Mouse (Mus musculus): ENCODE data around the gene Creld2.

The Creld2 gene

DNA sequence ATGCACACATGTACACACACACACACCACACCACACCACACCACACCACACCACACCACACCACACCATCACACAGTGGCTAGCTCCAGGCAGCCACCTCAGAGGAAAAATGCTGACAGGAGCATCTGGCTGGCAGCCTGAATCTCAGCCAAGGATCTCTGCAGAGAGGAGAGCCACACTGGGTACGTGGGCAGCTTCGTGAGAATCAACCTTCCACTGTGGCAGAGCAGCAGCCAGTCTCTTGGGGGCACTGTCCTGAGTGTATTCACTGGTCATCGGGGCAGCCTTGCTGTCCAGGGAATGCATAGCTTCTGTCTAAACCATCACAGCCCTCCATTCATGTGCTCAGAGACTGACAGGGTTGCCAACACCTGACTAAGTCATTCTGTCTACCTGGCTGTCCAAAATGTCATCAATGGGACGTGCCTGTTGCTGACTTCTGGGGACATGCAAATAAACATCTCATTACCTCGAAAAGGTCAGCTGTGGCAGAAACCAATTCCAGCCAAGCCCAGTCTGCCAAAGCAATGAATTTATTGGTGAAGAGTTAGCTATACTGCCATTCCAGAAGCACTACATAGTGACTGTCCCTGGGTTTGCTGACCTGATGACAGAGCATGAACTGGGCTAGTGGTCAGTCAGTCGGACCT lies 10.5 kb downstream of the Creld2 start:
- no peak for DNase-seq

DNA sequence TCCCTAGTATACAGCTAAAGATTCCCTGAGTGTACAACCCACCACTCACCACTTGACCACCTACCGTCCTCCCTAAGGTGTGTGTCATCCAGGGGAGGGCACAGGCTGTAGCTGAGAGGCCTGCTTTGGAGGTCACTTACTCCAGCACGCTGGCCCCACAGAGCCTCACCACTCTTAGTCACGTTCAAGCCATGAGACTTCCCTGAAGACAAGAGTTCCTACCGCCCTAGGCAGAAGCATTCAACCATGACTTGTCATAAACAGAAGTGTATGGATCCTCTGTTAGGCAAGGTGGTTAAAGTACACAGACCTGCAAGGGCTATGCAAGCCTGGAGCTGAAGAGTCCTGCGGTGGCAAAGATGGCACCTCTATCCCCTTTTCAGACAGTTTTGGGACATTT lies 11.2 kb downstream of the Creld2 start:
- no peak for DNase-seq

DNA sequence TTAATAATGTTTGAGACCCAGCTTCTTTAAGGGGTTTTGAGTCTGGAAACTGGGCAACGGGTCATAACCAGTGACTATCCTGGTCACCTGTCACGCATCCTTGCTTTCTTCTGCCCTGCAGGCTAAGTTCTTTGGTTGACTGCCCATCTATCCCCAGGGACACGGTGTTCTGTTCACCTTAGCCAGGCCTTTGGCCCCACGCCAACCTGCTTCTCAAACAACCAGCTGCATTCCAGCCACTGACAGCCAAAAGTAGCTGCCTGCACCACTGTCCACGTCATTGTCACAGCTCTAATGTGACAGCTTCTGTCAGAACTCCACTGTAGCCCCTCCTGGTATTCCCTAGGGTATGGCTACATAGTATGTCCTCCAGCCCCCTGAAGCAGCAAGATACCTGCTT lies 12.0 kb downstream of the Creld2 start:
- DNase-seq, result no peak

DNA sequence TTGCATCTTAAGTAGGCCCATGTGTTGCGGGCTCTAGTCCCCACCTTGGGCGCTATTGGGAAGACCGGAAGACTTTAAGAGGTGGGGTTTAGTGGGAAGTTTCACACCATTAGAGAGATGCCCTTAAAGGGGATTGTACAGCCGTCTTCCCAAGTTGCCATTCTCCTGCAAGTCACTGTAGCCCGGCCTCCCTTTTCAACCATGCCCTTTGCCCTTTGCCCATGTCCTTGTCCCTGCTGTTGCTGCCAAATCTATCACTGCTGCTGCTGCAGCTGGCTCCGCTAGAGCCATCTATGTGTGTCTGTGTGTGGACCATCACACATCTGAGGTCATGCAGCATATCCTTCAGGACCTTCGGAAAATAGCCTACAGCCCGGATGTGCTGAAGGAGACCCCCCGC lies 13.1 kb downstream of the Creld2 start:
- no peak for DNase-seq

DNA sequence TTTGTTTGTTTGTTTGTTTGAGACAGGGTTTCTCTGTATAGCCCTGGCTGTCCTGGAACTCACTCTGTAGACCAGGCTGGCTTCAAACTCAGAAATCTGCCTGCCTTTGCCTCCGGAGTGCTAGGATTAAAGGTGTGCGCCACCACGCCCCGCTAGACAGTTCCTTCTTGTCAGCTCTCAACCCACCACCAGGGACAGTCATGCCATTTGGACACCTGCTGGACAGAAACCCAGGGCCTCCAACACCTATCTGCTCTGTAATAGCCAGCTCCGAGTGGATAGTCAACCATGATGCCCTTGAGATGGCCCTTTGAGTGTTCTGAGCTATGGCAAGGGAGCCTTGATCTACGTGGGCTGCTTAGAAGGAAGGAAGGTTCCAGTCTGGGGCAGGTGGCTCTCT lies 16.6 kb downstream of the Creld2 start:
- no peak for DNase-seq

- DNase-seq, result no peak
Observed at GRCm38 (mm10) chr15:88836571-88836970, 17.1 kb downstream of the Creld2 start.

DNA sequence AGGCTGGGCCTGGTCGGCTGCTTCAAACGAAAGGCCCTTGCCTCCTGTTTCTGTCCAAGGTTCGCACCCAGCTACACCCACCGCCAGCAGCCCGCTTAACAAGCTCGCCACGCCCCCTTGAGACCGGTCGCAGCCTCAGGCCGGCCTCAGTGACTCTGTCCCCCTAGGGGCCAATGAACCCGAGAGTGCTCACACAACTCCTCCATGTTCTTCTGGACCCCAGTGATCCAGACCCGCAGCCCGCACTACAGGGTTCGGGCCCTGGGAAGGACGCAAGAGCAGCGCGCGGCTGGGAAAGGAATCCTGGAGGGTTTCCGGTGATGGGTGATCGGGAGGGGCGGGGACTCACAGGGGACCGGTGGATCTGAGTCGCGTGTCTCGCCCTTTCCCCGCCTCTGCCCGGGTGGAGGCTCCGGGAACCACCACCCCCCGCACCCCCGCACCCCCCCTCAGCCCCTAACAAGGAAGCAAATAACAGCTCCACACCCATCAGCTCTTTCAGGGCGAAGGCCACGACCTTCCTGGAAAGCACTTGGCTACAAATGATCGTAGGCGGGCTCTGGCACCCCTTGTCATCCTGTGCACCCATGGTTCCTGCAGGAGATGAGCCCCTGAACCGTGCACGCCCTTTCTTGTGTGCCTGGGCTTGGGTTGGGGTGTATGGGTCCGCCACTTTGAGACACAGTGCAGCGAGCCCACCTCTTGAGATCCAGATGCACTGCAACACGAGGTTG lies 17.9 kb downstream of the Creld2 start:
- DNase-seq, result no peak

DNA sequence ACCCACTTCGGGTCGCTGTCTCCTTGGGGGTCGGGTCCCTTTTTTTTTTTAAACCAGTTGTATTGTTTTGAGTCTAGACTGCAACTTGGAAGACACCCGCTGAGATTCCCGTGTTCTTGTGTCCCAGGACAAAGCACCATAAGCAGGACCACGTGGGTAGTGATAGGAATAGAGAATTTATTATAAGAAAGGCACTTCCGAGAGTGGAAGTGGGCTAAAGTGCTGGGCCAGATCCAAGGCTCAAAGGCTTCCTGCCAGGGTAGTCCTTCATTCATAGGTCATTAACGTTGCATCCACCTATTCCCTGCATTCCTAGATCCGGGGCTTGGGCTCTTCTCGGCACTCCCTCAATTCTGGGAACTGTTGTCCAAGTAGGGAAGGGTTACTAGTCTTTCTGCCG lies 18.5 kb downstream of the Creld2 start:
- DNase-seq, result no peak

DNA sequence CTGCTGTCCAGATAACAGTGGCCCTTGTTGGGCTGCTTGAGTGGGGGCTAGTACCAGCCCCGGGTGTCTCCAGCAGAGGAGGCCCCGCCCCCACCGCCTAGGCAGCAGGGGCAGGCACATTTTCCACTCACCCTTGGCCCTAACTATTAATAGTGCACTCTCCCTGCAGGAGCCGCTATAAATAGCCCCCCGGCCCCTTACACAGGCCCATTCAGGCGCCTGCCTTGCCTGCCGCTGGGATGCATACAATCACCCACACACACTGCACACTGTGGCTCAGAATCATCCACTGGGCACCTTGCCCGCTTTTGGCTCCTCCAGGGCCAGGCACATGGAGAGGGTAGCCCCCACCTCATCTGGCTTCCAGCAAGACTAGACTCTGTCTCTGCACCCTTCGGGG lies 19.8 kb downstream of the Creld2 start:
- peak; percentile 52 to 56 for DNase-seq

GRCm38 (mm10) chr15:88840126-88840525 lies 20.7 kb downstream of the Creld2 start:
- peak; percentile 53 to 61 for DNase-seq

DNA sequence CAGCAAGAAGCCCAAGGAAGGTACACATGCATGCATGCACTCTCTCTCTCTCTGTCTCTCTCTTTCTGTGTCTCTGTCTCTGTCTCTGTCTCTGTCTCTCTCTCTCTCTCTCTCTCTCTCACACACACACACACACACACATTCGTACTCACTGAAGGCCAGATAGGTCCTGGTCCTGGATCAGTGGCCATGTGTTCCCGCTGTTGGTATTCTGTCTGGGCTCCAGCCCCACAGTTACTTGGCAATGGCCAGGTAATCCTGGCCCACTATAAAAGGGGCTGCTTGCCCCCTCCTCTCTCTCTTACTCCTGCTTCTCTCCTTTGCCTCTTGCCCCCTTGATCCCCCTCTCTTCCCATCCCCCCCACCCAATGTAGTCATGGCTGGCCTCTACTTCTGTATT lies 21.7 kb downstream of the Creld2 start:
- DNase-seq, result no peak

- peak; percentile 82 to 83 for DNase-seq
Observed at GRCm38 (mm10) chr15:88841580-88842299, 22.3 kb downstream of the Creld2 start.

DNA sequence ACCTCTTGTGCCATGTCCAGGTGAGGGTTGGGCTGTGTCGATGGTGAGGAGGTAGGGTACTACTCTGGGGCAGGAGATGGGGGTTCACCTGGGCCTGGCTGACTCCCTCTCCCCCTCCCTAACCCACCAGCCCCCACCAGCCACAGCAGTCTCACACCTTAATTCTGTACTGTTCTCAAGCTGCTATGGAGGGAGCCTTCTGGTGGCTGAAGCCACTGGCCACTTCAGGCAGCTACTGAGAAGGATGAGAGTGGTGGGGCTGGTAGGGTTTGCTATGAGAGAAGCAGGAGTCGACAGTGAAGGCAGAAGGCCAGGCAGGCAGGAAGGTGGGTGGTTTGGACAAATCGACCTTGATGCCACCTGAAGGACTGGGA lies 22.8 kb downstream of the Creld2 start:
- peak in 1 of 2 experiments; percentile 16 for DNase-seq

DNA sequence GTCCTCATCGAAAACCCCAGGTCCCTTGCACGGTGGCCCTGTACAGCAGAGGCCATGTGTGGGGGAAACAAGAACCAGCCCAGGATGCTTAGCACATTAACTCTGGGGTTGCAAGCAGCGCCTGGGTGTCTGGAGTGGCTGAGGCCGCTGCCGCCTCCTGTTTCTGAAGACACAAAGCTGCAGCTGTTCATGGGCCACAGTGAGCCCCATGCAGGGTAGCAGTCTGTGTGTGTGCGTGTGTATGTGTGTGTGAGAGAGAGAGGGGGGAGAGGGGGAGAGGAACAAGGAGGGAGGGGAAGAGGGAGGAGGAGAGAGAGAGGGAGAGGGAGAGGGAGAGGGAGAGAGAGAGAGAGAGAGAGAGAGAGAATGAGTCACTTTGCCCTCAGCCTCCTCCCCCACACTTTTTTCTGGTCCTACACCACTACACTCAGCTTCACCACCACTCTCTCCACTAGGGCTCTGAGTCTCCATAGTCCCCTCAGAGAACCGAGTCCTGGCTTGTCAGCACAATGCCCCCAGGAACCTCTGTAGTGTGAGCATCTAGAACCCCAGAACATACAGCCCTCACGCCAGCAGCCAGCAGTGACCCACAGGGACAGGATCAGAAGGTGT lies 24.1 kb downstream of the Creld2 start:
- peak in 1 of 2 experiments; percentile 16 for DNase-seq

GRCm38 (mm10) chr15:88844966-88845365 lies 25.5 kb downstream of the Creld2 start:
- peak in 1 of 2 experiments; percentile 39 for DNase-seq

GRCm38 (mm10) chr15:88848661-88849060 lies 29.2 kb downstream of the Creld2 start:
- no peak for DNase-seq

DNA sequence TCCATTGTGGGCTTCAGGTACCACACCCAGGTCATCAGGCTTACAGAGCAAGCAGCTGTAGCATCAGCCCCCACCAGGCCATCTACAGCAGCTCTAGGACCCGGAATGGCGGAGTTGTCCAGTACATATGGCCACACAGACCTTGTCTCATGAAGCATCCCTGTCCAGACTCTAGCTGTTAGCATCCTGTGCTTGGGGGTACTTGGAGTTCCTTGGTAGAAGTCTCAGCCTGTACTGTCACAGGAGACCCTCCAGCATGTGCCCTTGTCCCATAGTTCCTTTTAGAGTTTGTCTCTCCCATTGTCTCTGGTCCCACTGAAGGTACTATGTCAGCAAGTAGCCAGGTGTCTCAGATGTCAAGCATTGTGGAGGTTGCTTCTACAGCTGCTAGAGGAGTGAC lies 30.2 kb downstream of the Creld2 start:
- no peak for DNase-seq

DNA sequence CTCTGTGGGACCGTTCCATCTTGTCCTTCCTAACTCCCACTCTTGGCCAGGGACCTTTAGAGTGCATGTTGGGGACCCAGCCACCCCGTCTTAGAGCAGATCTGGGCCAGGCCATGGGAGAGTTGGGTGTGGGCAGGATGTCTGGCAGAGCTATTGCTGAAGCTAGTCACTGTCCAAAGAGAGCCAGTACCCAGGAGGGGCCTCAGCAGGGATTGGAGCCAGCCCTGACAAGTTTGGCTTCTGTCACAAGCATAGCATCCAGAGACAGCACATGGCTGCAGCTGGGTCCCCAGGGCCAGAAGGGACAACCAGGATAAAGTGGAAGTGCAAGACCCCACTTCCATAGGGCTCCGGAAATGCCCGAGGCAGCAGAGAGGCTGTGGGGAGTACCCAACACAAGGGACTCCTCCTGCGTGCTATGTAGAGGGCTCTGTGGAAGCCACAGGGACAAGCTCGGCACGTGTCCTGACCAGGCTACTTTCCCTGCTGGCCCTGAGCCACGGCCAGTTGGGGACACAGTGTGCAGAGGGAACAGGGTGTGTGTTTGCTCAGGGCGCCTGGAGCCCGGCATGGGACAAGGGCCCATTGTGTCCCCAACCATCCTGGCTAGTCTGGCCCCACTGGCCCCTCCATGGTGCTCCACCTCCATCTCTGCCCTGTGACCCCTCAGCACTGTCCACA lies 30.8 kb downstream of the Creld2 start:
- DNase-seq, result peak; percentile 89 to 92

GRCm38 (mm10) chr15:88851076-88851475 lies 31.6 kb downstream of the Creld2 start:
- DNase-seq, result peak in 1 of 2 experiments; percentile 26

DNA sequence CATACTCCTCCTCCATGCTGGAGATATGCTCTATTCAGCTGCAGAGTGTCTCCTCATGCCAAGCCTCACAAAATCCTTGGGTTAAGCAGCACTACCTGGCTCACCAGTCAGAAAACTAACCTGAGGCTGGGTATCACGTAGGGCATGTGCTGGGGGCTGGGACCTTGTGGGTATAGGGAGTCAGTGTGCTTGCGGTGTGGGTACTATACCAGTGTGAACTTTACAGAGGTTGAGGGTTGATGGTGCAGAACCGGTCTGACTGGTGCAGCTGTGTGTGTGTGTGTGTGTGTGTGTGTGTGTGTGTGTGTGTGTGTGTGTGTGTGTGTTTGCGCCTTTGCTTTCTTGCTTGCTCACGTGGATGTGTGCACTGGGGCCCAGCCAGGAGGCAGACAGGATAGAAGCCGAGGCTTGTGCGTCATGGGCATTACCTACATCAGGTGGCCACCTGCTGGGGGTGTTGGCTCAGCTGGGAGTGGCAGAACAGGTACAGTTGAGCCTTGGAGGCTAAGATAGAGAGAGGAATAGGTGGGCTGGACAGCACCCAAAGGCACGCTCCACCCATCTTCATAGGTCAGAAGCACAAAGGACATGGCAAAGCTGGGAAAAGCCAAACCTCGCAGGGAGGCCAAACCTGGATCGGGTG lies 32.2 kb downstream of the Creld2 start:
- peak in 1 of 2 experiments; percentile 40 for DNase-seq

DNA sequence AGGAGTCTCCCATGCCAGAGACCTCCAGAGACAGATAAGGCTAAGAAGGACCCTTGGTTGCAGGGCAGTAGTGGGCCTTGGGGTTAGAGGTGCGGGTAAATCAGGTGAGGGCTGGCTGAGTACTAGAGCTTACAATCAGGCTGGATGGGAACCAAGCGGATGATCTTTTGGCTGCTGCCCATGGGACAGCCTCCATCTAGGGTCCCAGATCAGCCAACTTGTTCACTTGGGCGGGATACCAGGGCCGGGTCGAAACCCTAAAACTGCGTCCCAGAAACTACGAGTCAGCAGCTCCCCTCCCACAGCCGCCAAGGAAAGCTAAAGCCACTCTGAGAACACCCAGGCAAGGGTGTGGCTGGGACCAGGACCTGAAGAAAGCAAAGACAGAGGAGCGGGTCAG lies 33.7 kb downstream of the Creld2 start:
- peak in 1 of 2 experiments; percentile 16 for DNase-seq
